8 mouse cellular contexts compared by ENCODE assay signal in genomic region chr10:21161359-21162094, GRCm38 (mm10). TPM values are rescaled to one million over a fixed set of nuclear protein-coding genes. Genes with fewer than 3 reads are reported as not detected.
DNase-seq lines count a peak whose midpoint lies in the region; ATAC-seq and TF ChIP-seq lines count a peak whose summit lies in the region.

No protein-coding gene starts in this region.

- H3K4me2 ChIP-seq in hindbrain, postnatal 0 days (ENCODE audit: low read depth, low read length), result peak overlapping the region; percentile 100
- H3K4me2 ChIP-seq in stomach, postnatal 0 days (replicated peaks; ENCODE audit: low read depth), result peak overlapping the region; percentile 99

- H3K4me1 ChIP-seq in testis, adult 2 months (ENCODE audit: control insufficient read depth, insufficient read depth, low read length), result peaks cover 20% of the 10 kb centered on the region
- no peaks in the 10 kb centered on the region for H3K4me1 ChIP-seq in hindbrain, postnatal 0 days (ENCODE audit: insufficient read depth, low read length)
- 0 out of 2 replicates have a peak, but pooled peaks cover 5% of the 10 kb centered on the region for H3K4me1 ChIP-seq in stomach, postnatal 0 days (replicated peaks; ENCODE audit: control insufficient read depth, insufficient read depth)

- TF ChIP-seq EP300 in stomach, postnatal 0 days (optimal IDR thresholded peaks at IDR 0.05), result no peak

- TF ChIP-seq CTCF in testis, adult 2 months (IDR thresholded peaks at IDR 0.05; ENCODE audit: control insufficient read depth, insufficient read depth, insufficient replicate concordance, low read depth, low read length), result no peak
- TF ChIP-seq CTCF in hindbrain, postnatal 0 days (IDR thresholded peaks at IDR 0.05; ENCODE audit: low read depth), result no peak
- TF ChIP-seq CTCF in stomach, postnatal 0 days (IDR thresholded peaks at IDR 0.05; ENCODE audit: low read depth), result no peak

- peaks cover 4% of the 10 kb centered on the region; the same call in 1 of the 2 replicates for H3K27me3 ChIP-seq in testis, adult 2 months (ENCODE audit: control insufficient read depth, insufficient read depth, low read length)
- H3K27me3 ChIP-seq in hindbrain, postnatal 0 days (ENCODE audit: insufficient read depth, low read length), result peaks cover 3% of the 10 kb centered on the region; the same call in 1 of the 2 replicates
- H3K27me3 ChIP-seq in stomach, postnatal 0 days (ENCODE audit: control insufficient read depth, insufficient read depth, low read length), result no peaks in the 10 kb centered on the region

- no peak for ATAC-seq in hindbrain, postnatal 0 days
- ATAC-seq in megakaryocyte-erythroid progenitor cell, adult 5-6 weeks (replicated peaks; ENCODE audit: low FRiP score, low TSS enrichment, poor library complexity, severe bottlenecking), result peak; percentile 31
- no peak for ATAC-seq in stomach, postnatal 0 days (ENCODE audit: low FRiP score, low TSS enrichment)

- 3% methylated on average over 20 of the region's 20 CpGs for WGBS in hindbrain, postnatal 0 days
- WGBS in stomach, postnatal 0 days, result 5% methylated on average over 20 of the region's 20 CpGs

- no peak overlapping the region for H3K27ac ChIP-seq in testis, adult 2 months (ENCODE audit: control insufficient read depth, insufficient read depth, low read depth, low read length)
- peak overlapping the region; percentile 8; the same call in 1 of the 2 replicates for H3K27ac ChIP-seq in hindbrain, postnatal 0 days
- H3K27ac ChIP-seq in stomach, postnatal 0 days (replicated peaks), result no peak overlapping the region

- no peak for TF ChIP-seq POLR2A in testis, adult 2 months (IDR thresholded peaks at IDR 0.05; ENCODE audit: control insufficient read depth, low read depth, low read length)

- peak; percentile 6 for DNase-seq in adrenal gland, adult 2 months
- no peak for DNase-seq in adrenal gland, adult 8-10 months
- no peak for DNase-seq in testis, postnatal 10 days (ENCODE audit: low spot score)
- peak; percentile 18 for DNase-seq in hindbrain, postnatal 0 days (ENCODE audit: low spot score)
- DNase-seq in stomach, postnatal 0 days (ENCODE audit: low spot score), result peak; percentile 17
- no peak for DNase-seq in cerebellum, adult 18-20 months

- no peaks in the 10 kb centered on the region for H3K9me3 ChIP-seq in hindbrain, postnatal 0 days (ENCODE audit: low read length)
- no peaks in the 10 kb centered on the region for H3K9me3 ChIP-seq in stomach, postnatal 0 days (ENCODE audit: control insufficient read depth, low read length)

- H3K36me3 ChIP-seq in testis, adult 2 months (ENCODE audit: control insufficient read depth, insufficient read depth, low read length), result no peaks in the 10 kb centered on the region
- no peaks in the 10 kb centered on the region for H3K36me3 ChIP-seq in hindbrain, postnatal 0 days (ENCODE audit: insufficient read depth, low read length)
- H3K36me3 ChIP-seq in stomach, postnatal 0 days (ENCODE audit: control insufficient read depth, insufficient read depth, low read length), result no peaks in the 10 kb centered on the region

- peak overlapping the region; percentile 77 for H3K4me3 ChIP-seq in testis, adult 2 months (ENCODE audit: control insufficient read depth, low read depth, low read length)
- H3K4me3 ChIP-seq in hindbrain, postnatal 0 days (ENCODE audit: low read length), result peak overlapping the region; percentile 66
- H3K4me3 ChIP-seq in stomach, postnatal 0 days (ENCODE audit: low read depth, low read length), result peak overlapping the region; percentile 56

- H3K9ac ChIP-seq in hindbrain, postnatal 0 days (replicated peaks; ENCODE audit: low read length), result peak overlapping the region; percentile 66
- peak overlapping the region; percentile 61; the same call in 1 of the 2 replicates for H3K9ac ChIP-seq in stomach, postnatal 0 days (ENCODE audit: low read length)

RNA-seq across cellular contexts. Expression of gene Myb, which starts 0.7 kb away (rescaled TPM):
- total RNA-seq in adrenal gland, adult 2 months (2021), result under 1 TPM; 0.10 to 0.29 TPM
- 0.03 and 0.09 TPM in 2 replicates for polyA plus RNA-seq in adrenal gland, adult 2 months (2012; rRNA removed)
- total RNA-seq in adrenal gland, adult 8-10 months (2022), result not detected
- polyA plus RNA-seq in testis, adult 2 months (2012; rRNA removed), result 0.19 and 0.36 TPM in 2 replicates
- 3.3 and 4.0 TPM in 2 replicates for total RNA-seq in hindbrain, postnatal 0 days (2014; rRNA removed)
- 2.0 and 2.2 TPM in 2 replicates for polyA plus RNA-seq in hindbrain, postnatal 0 days (2015; fragmentation: Nextera tagmentation; extraction: Ambion mirVana)
- total RNA-seq in megakaryocyte-erythroid progenitor cell, adult 5-6 weeks (2014; fragmentation: Nextera tagmentation), result 558 and 586 TPM in 2 replicates
- total RNA-seq in megakaryocyte-erythroid progenitor cell, adult 5-6 weeks (2017), result 527 and 574 TPM in 2 replicates
- 2.0 and 2.1 TPM in 2 replicates for polyA plus RNA-seq in stomach, postnatal 0 days (2015; fragmentation: Nextera tagmentation; extraction: Ambion mirVana)

Comparison
In these comparisons a context has a peak if more than half of its experiments do, and no peak if none do; other contexts are left out.
1. DNase-seq: peak in adrenal gland, adult 2 months (single experiment), hindbrain, postnatal 0 days (single experiment) and stomach, postnatal 0 days (single experiment); none in adrenal gland, adult 8-10 months (single experiment), testis, postnatal 10 days (single experiment) and cerebellum, adult 18-20 months (0 of 2).
2. RNA of gene Myb, which starts 0.7 kb away (total RNA-seq): 527 to 586 TPM in megakaryocyte-erythroid progenitor cell, adult 5-6 weeks; 3.3 to 4.0 TPM in hindbrain, postnatal 0 days, 0.10 to 0.29 TPM in adrenal gland, adult 2 months and not detected in adrenal gland, adult 8-10 months; every median in the first group is over 100 times any median in the second.
3. Peak in every context shown above with its lines, with median percentiles within 50 percentile points of each other: H3K4me3 ChIP-seq.